Mouse (Mus musculus): ENCODE data around the gene Pla2g6. TPM values are rescaled to one million over a fixed set of nuclear protein-coding genes. Genes with fewer than 3 reads are reported as not detected.

The Pla2g6 gene
- total RNA-seq, 2 experiments from 2014 or later, result 12.4 to 26.7 TPM

DNA sequence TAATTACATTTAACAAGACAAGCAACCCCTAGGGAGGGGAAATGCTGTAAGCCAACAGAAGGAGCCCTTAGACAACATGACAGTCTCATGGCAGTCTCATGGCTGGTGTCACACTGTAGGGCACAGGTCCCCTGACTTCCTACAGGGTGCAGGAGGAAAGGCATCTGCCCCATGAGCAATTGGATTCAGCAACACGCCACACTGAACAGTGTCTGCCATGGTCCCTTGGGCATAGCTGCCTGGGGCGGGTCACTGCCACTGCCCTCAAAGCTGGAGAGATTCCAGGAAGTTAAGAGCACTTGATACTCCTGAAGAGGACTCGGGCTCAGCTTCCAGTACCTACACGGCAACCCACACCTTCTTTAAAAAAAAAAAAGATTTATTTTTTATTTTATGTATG lies 1.9 kb downstream of the Pla2g6 start:
- ATAC-seq (replicated peaks; ENCODE audit: low FRiP score, low TSS enrichment, poor library complexity, severe bottlenecking), result no peak

DNA sequence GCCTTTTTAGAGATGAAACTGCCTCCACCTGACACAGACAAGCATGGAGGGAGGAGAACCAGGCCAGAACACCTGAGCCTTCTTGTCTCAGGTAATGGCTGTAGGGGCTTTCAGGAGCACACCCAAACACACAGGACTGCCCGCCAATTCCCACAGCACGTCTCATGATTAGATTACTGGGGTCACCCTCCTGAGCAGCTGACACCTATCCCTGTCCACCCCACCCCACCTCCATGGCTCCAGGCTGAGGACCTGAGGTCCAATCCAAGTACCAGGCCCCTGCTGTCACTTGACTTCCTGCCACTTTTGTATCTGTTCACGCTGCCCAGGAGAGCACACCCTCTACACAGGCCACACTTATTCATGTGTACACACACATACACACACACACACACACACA lies 2.4 kb downstream of the Pla2g6 start:
- no peak for ATAC-seq (replicated peaks; ENCODE audit: low FRiP score, low TSS enrichment, poor library complexity, severe bottlenecking)

DNA sequence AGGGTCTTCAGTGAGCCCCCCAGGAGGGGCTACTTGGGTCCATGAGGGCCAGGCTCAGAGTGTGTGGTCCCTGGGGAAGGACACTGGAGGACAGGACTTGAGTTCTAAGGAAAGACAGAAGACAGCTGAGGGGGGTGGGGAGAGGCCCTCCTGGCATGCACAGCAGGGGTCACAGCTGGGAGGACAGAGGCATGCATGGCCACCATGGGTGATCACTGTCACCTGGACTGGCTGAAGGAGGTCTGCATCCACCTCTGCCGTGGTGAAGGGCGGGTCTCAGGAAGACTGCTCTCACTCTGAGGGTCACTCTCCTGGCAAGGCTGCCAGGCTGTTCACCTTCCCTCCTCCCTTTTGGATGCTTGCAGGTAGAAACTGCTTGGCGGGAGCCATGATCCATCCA lies 3.8 kb downstream of the Pla2g6 start:
- ATAC-seq (replicated peaks; ENCODE audit: low FRiP score, low TSS enrichment, poor library complexity, severe bottlenecking), result no peak

DNA sequence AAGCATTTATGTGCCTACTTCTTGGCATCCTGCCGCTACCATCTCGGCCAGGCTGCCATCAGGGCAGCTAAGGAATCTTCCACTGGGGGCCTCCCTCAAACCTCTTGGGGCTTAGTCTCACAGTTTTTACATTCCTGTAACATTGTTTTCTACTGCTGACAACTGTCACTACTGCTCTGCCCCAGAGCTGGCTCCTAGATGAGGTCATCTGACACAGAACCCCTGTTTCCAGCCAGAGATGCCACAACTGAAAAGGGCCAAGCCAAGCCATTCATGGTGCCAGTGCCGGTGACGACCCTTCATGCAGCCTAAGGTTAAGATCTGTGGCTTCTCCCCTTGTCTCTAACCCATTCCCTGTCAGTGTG lies 4.4 kb downstream of the Pla2g6 start:
- no peak for ATAC-seq (replicated peaks; ENCODE audit: low FRiP score, low TSS enrichment, poor library complexity, severe bottlenecking)

DNA sequence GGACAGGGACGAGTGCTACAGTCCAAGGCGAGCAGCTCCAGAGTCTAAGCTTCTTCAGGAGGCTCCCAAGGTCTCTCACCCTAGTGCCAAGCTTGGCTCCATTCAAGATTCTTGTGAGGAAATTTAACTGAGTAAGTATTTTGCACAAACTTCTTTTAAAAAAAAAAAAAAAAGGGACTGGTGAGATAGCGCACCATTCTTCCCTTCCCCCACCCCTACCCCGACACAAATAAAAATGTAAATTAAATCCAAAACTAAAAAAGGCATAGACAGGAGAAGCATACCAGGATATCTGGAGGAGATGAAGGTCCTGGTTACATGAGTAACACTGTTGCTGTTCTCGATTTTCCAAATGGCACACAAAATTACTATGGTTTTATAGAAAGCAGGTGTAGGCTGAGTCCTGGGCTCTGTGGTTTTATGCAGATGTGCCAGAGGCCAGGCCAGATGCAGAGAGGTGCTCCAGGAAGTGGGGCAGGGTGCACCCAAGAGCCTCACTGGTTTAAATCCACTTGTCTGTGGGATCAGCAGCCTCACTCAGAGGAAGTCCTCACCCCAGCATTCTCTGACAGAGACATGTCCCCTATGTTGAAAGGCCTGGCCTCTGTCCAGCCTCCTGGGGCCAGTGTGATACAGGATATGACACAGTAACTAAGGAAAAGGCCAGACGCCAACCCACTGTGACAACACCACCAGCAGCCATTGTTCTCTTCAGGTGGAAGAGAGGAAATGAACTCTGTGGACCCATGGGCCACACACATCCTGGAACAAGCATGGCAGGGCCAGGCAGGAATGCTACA lies 5.0 kb downstream of the Pla2g6 start:
- no peak for ATAC-seq (replicated peaks; ENCODE audit: low FRiP score, low TSS enrichment, poor library complexity, severe bottlenecking)

DNA sequence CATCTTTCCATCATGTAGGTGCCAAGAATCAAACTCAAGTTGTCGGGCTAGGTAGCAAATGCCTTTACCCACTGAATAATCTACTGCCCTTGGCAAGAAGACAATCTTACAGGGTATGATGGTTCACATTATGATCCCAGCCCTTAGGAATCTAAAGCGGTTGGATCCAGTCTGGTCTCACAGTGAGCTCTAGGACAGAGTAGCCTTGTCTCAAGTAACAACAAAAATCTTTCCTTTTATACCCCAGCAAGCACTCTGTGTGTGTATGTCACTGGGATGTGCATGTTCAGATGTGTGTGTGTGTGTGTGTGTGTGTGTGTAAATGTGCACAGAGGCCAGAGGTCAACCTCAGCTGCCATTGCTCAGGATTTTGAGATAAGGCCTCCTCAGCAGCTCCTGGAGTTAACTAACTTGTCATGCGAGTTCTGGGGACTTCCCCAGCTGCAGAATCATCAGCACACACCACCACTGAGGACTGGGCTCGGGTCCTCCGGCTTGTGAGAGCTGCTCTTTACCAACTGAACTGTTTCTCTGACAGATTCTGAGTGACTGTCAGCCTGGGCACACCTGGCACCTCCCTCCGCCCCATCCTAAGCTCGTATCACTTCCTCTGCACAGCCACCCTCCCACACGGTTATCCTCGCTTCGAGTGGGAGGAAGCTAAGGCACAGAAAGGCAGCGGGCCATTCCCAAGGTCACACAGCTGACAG lies 5.8 kb downstream of the Pla2g6 start:
- ATAC-seq (replicated peaks; ENCODE audit: low FRiP score, low TSS enrichment, poor library complexity, severe bottlenecking), result peak; percentile 12; the same call in 1 of the 2 replicates

DNA sequence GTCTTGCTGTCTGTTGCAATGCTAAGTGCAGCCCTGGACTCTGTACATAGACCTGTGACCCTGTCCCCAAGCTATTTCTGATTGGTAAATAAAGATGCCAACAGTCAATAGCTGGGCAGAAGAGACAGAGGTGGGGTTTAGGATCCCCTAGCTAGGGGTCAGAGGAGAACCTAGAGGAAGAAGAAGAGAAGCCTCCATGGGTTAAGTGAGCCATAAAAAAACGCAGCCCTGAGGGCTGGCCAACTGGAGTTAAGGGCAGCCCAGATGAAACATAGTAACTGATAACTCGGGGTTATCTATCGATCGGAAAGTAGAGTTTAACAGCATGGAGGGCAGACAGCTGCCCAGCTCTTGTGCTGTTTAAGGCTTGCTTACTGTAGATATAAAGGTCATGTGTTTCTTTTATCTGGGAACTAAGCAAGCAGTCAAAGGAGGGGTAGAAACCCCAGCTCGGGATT lies 6.4 kb downstream of the Pla2g6 start:
- peak; percentile 60 for ATAC-seq (replicated peaks; ENCODE audit: low FRiP score, low TSS enrichment, poor library complexity, severe bottlenecking)

DNA sequence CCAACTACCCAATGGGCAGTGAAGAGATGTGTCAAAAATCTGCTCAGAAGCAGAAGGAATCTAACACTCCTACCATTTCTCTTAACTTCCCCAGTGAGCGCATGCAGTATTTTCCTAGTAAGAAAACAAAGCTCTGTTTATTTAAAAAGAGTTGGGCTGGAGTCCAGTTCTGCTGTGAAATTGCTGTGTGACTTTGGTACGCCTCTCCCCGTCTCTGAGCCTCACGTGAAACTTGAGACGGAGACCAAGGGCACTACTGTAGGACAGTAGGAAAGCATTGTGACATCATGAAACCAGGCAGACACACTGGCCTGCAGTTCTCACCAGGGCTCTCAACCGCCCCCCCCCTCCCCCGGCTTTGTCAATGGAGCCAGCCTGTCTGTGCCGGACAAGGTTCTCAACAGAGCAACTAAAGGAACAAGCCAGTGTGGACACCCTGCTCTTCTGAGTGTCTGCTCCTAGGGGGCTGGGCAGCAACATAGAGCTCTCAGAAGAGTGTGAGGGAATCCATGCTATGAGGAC lies 14.3 kb downstream of the Pla2g6 start:
- no peak for ATAC-seq (replicated peaks; ENCODE audit: low FRiP score, low TSS enrichment, poor library complexity, severe bottlenecking)

DNA sequence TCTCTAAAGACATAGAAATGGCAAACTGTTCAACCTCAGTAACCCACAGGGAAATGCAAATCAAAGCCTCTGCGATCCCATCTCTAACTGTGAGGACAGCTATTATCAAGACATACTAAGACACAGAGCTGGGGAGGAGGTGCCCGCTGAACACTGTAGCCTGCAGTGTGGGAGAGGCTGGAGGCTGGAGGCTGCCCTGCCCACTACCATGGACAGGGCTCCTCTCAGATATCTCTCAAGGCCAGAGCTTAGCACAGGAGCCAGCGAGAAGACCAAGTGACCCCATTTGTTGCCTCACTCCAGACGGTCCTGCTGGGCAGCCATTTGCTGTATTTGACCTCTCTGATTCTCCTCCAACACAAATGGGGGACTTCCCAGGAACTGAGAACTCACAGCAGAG lies 20.3 kb downstream of the Pla2g6 start:
- no peak for ATAC-seq (replicated peaks; ENCODE audit: low FRiP score, low TSS enrichment, poor library complexity, severe bottlenecking)

DNA sequence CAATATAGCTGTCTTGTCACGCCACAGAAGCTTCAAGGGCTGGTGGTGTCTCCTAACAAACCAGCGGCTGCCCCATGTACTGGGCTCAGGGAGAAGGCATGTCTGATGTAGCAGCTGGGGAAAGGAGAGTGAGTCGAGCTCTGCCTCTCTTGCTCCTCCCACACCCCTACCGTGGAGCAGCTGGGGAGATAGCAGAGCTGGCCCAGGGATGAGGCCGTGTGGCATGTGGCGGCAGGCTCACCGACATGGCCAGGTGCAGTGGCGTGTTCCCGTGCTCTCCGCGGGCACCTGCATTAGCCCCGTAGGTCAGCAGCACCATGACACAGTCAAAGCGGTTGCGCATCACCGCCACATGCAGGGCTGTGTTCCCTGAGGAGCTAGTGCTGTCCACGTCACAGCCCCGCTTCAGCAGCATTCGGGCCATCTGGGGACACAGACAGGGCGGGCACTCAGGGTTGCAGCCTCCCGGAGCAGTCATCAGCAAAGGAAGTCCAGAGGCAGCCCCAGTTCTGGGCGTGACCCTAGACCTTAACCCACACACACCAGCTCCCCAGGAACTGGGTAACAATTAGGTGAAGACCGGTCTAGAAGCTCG lies 22.1 kb downstream of the Pla2g6 start:
- no peak for ATAC-seq (replicated peaks; ENCODE audit: low FRiP score, low TSS enrichment, poor library complexity, severe bottlenecking)

DNA sequence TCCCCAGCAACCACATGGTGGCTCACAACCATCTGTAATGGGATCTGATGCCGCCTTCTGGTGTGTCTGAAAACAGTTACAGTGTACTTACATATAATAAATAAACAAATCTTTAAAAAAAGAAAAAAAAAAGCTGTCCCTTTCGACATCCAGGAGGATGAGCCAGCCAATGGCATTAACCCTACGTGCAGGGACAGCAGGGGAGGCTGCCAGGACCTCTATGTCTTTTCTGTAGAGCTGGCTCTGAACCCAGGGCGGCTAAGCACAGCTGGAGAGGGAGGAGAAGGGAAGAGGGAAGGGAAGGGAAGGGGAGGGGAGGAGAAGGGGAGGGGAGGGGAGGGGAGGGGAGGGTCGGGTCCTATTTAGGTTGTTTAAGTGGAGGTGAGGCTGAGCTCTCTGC lies 23.4 kb downstream of the Pla2g6 start:
- no peak for ATAC-seq (replicated peaks; ENCODE audit: low FRiP score, low TSS enrichment, poor library complexity, severe bottlenecking)

DNA sequence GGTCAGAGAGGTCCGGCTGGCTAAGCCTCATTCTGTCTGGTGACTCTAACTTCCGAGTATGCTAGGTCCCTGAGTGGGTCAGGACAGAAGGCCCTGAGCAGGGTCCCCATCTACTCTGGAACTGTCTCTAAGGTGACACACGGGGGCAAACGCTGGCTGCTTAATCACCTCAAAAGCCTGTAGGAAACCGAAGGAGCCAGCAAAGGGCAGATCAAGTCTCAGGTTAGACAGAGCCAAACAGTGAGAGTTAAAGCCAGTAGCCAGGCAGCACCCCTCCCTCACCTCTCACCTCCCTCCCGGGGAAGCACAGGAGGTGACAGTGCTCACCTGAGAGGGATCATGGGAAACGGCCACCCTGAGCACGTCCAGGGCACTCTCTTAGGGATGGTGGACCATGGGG lies 24.5 kb downstream of the Pla2g6 start:
- no peak for ATAC-seq (replicated peaks; ENCODE audit: low FRiP score, low TSS enrichment, poor library complexity, severe bottlenecking)

DNA sequence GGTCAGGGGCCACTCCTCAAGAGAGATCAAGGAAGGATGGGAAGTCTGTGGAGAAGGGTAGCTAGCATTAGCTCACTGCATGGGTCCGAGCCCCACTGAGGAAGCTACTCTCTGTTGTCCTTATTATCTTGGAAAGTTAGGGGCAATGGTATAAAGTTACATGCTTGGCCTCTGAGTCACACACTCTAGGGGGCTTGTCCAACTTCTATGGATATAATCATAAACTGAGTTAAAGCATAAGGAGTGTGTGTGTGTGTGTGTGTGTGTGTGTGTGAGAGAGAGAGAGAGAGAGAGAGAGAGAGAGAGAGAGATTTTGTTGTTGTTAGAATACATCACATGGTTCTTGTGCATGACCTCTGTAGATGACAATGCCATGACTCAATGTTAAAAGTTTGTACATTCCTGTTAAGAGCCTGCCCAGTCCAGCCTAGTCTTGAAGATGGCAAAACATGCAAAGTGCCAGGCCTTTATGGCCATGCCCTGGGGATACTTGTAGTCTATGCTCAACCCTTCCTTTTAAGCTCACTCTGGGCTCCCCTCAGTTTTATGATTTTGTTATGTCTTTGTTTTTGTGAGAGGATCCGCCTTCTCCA lies 28.5 kb downstream of the Pla2g6 start:
- ATAC-seq (replicated peaks; ENCODE audit: low FRiP score, low TSS enrichment, poor library complexity, severe bottlenecking), result no peak

DNA sequence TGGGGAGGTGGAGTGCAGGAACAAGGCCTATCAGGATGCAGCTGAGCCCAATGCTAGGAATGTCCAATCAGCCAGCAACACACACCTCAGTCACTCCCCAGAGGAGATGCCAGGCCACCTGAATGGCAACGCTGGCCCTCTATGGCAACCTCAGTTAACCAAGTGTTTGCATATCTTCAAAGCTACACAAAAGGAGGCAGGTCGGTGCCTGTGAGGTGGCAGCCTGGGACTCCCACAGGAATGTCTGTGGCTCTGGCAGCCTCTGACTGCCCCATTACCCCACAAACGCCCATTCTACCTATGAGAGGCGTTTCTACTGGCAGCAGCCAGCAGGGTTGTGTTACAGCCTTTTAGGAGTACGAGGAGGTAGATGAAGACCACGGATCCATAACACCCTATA lies 29.6 kb downstream of the Pla2g6 start:
- no peak for ATAC-seq (replicated peaks; ENCODE audit: low FRiP score, low TSS enrichment, poor library complexity, severe bottlenecking)

DNA sequence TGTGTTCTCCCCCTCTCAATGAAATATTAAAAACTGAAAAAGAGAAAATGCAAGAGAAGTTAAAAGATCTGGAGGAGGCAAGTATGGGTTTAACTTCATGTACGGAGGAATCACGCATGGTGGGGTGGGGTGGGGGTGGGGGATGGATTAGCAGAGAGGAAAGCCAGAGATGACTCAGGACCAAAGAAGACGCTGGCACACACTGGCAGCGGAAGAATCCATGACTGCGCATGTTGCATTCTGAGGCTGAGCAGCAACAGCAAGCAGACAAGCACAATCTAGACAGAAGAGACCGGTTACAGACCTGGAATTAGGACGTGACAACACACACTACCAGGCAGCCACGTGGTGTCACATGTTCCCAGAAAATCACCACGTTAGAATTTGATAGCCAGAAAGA lies 35.4 kb downstream of the Pla2g6 start:
- no peak for ATAC-seq (replicated peaks; ENCODE audit: low FRiP score, low TSS enrichment, poor library complexity, severe bottlenecking)

DNA sequence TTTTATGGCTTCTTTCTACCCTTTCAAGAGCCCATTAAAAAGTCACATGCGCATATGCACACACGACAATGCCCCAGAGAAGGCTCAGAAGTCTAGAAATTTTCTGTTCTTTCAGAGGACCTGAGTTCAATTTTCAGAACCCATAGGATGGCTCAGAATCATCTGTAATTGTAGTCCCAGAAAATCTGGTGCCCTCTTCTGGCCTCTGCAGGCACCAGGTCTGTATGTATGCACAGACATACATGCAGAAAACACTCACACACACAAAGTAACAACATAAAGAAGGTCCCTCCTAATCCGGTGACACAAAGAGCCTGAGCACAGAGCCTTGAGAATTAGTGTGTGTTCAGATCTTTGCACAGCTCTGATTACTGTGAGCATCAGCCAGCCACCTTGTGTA lies 37.9 kb downstream of the Pla2g6 start:
- ATAC-seq (replicated peaks; ENCODE audit: low FRiP score, low TSS enrichment, poor library complexity, severe bottlenecking), result no peak

DNA sequence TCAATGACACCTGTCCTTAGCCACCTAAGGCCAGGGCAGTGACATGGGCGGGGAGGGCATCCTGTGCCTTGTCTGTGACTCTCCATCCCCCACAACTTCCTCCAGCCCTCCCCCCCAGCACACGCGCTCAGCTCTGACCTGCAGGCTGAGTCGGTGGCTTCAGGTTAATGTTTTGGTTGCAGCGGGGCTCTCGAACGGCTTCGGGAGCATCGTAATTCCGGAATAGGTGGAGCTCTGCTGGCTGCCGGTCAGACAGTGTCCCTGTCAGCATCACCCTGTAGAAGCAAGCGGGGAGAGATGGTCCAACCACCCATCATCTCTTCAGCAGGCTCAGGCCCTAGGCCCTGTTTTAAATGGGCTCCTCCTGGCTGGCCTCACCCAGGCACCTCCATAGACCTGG lies 38.7 kb downstream of the Pla2g6 start:
- no peak for ATAC-seq (replicated peaks; ENCODE audit: low FRiP score, low TSS enrichment, poor library complexity, severe bottlenecking)

DNA sequence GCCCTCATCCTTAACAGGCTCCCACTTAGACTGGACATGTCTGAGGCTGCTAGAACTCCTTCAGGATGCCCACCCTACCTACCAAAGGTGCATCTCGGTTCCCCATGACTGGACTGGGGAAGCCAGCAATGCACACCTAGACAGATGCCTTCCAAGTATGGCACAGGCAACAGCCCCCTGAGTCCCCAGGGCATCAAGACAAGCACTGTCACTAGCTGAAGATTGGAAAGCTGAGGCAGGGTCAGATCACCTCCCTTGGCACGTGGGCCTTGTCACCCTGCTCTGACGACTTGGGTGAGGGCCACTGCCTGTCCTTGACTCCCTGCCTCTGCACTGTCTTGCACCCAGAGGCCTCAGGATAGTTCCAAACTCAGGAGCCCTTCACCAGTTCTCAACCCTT lies 39.8 kb downstream of the Pla2g6 start:
- no peak for ATAC-seq (replicated peaks; ENCODE audit: low FRiP score, low TSS enrichment, poor library complexity, severe bottlenecking)

DNA sequence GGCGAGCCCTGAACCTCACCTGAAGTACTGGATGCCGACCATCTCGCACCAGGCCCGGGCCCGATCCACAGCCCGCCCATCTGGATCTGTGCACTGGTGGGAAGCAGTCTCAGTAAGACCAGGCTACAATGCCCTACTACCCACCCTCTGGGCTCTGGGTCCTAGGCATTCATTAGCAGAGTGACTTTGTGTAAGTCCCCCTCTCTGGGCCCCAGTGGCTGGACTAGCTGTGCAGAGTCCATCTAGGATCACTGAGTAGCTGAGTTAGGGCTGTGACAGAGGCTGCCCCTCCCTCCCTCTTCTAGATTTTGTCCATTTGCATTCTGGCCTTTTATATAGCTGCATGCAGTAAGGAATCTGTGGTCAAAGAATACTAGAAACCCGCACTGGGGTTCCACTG lies 41.1 kb downstream of the Pla2g6 start:
- ATAC-seq (replicated peaks; ENCODE audit: low FRiP score, low TSS enrichment, poor library complexity, severe bottlenecking), result no peak

DNA sequence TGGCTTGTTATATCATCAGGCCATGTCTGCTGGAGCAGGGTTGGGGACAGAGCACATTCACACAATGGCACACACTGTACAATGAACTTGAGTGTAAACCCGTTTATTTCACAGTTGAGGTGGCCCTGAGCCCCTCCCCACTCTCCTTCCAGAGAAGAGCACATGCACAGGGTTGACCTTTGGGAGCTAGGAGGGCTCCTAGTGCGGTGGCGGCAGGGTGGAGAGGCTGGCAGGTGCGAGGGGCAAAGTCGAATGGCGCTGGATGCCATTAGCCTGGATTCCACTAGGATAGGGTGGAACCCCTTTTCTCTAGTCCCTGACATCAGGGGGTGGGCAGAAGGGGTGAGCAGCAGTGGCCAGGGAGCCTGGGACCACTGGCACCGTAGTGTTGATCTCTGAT lies 42.0 kb downstream of the Pla2g6 start:
- no peak for ATAC-seq (replicated peaks; ENCODE audit: low FRiP score, low TSS enrichment, poor library complexity, severe bottlenecking)

Data from megakaryocyte-erythroid progenitor cell, adult 5-6 weeks (primary cell).